Mouse (Mus musculus) bone marrow macrophage, adult 2 months (primary cell): Measurements from ENCODE around the gene Srsf5. TPM values are rescaled to one million over a fixed set of nuclear protein-coding genes. Genes with fewer than 3 reads are reported as not detected.

Experiments used
- H3K27ac ChIP-seq: 2 replicates; pipeline ENCODE4 v1.5.1; 2012; ENCODE audit warnings: low read depth, low read length; ENCODE audit not compliant: insufficient read depth
- H3K4me1 ChIP-seq: 2 replicates; pipeline ENCODE4 v1.6.1; 2012; ENCODE audit warnings: low read length; ENCODE audit not compliant: control insufficient read depth, insufficient read depth
- H3K4me3 ChIP-seq: 2 replicates; pipeline ENCODE4 v1.5.1; 2012; ENCODE audit warnings: mild to moderate bottlenecking, low read length, moderate library complexity; ENCODE audit not compliant: insufficient read depth
- CTCF ChIP-seq: IDR thresholded peaks from 2 replicates; pipeline ENCODE4 v1.5.1; 2012; ENCODE audit warnings: low read depth, mild to moderate bottlenecking, low read length, moderate library complexity
- POLR2A ChIP-seq: IDR thresholded peaks from 2 replicates; pipeline ENCODE4 v1.6.1; 2012; ENCODE audit warnings: mild to moderate bottlenecking, low read depth, low read length, borderline replicate concordance
- polyA plus RNA-seq: library from polyadenylated mRNA; stranded (reverse); fragments of >200 nt; gene quantifications from 2 replicates; pipeline ENCODE4 v1.2.4, GENCODE M21; 2012; ENCODE audit not compliant: missing spikeins, insufficient read depth, insufficient read length

Srsf5 gene
- polyA plus RNA-seq, 1 experiment: 556 TPM

DNA sequence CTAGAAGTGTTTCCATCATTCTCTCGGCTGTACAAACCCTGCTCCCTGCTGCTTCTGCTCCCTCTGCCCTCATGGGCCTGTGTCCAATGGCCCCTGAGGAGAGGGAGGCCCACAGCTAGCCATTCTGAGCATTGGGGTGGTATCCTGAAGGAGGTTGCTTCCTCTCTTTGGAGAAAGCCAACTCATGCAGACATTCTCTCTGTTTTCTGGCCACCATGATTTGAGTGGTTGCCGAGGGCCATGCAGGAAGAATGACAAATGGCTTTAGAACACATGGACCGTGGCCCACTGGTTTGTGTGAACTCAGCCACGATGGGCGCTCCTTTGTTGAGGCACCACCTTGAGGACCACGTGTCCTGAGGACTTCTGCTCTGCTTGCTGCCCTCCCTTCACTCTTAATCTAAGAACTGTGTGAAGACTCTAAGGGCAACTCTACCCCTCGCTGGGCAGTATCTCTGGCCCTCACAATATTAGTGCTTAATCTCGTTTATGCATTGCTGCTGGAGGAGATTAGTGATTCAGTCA, 24.9 kb downstream of the Srsf5 start:
- H3K27ac ChIP-seq: no peak overlapping the region
- H3K4me3 ChIP-seq: no peak overlapping the region
- TF ChIP-seq POLR2A: no peak
- TF ChIP-seq CTCF: no peak
- H3K4me1 ChIP-seq: no peaks in the 10 kb centered on the region

DNA sequence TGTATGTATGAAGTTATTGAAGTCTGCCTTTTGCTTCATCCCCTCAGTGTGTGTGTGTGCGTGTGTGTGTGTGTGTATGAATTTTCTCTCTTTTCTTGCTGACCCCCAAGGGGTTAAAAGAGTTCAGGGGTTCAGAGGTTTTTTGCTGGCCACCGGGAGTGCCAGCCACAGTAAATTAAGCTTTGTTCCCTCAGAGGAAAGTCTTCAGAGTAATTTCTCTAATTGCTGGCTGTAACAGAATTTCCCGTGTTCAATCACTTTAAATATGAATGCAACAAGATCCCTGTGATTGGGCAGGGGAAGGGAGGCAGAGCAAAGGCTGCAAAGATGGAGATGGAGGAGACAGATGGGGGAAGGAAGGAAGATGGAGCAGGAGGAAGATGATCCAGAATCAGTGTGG, 26.5 kb downstream of the Srsf5 start:
- TF ChIP-seq CTCF (no peak), POLR2A (no peak)

DNA sequence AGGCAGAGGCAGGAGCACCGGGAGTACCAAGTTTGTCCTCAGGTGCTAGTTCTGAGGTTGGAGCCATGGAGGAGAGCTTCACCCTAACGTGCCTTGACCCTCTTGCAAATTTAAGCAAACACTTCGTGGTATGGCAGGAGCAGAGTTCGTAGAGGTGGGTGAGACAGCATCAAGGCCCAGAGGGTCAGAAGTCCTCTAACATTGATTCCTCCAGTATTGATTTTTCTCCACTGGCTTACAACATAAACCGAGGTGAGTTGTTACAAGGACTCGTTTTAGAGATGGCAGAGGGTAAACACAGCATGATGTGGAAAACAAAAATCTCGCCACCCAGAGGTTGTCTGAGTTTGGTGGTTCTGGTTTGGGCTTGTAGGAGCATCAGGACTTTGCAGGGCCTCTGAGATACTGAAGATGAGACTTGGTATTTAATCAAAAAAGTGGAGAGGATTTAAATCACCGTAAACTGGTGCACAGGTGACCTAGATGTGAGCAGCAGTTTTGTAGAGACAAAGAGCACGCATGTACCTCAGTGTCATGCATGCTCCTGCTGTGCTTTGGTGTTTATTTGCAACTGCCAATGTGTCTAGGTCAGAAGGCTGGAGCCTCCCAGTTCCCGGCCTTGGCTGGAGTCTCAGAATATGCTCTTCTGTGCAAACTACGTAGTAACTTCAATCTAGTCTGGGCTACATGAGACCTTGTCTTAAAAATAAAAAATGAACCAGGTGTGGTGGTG, 30.8 kb downstream of the Srsf5 start:
- Histone ChIP-seq H3K27ac (no peak overlapping the region), H3K4me1 (no peaks in the 10 kb centered on the region), H3K4me3 (no peak overlapping the region)
- TF ChIP-seq CTCF: no peak
- no peak for TF ChIP-seq POLR2A

More for the DNA sequence above, 26.5 kb downstream of the Srsf5 start:
- Histone ChIP-seq H3K4me3 (no peak overlapping the region), H3K27ac (no peak overlapping the region), H3K4me1 (no peaks in the 10 kb centered on the region)

DNA sequence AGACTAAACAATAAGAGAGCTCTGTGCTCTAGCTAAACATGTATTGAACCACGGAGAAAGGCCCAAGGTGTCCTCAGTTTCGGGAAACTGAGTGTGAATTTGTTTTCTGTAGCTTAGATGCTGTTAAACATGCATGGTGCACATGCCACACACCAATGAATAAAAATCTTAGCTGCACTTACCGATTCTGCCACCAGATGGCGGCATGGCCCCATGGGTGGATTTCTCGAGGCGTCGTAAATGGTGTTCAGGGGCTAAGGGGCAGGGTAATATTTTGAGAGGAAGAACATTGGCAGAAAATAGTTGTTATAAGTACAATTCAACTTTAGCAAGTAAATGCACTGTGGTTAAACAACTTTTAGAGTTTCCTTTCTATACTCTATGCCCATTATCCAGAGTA, 37.0 kb downstream of the Srsf5 start:
- Histone ChIP-seq H3K27ac (no peak overlapping the region), H3K4me3 (no peak overlapping the region), H3K4me1 (no peaks in the 10 kb centered on the region)
- TF ChIP-seq POLR2A (no peak), CTCF (peak; percentile 97)

DNA sequence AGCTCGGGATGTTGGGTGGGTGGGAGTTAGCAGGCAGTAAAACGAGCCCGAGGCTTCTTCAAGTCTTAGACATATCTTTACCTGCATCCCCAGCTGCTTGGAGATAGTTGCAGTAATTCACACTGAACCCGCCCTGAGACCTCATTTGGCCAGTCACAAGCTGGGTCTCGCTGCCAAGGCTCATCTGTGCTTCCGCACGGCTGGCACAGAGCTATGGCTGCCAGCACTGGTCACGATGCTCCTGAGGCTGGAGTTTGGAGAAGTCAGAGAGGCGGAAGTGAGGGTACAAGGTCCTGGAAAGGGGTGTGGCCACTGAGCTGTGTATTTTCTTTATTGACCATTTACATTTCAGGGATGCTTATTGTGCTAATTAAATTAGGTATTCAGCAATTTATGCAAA, 38.4 kb downstream of the Srsf5 start:
- H3K27ac ChIP-seq: no peak overlapping the region
- TF ChIP-seq CTCF (no peak), POLR2A (no peak)
- no peaks in the 10 kb centered on the region for H3K4me1 ChIP-seq
- no peak overlapping the region for H3K4me3 ChIP-seq

DNA sequence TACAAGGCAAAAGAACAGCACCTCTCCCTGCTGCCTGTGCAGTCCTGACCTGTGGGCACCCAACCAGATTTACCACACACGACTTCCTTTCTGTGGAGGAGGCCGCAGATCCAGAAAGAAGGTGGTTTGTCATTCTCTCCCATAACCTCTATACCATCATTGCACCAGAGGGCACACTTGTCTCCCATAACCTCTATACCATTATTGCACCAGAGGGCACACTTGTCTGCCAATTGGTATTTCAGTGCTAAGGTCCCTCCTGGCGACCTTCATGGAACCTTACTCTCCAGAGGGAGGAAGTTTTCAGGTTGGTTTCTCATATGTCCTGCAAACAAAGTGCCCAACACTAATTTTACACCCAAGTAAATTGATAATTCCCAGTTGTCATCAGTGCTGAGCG, 41.3 kb downstream of the Srsf5 start:
- Histone ChIP-seq H3K4me1 (no peaks in the 10 kb centered on the region), H3K4me3 (no peak overlapping the region), H3K27ac (no peak overlapping the region)
- TF ChIP-seq CTCF (no peak), POLR2A (no peak)

DNA sequence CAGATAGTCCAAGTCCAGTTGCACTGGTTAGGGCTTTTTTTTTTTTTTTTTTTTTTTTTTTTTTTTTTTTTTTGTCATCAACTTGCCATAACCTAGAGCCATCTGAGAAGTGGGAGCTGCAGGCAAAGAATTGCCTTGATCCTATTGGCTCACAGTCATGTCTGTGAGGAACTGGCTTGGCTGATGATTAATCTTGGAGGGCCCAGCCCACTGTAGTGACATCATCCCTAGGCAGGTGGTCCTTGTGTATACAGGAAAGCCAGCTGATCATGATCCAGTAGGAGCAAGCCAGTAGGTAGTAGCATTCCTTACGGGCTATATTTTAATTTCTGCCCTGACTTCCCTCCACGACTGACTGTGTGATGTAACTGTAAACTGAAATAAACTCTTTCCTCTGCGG, 43.0 kb downstream of the Srsf5 start:
- no peak for TF ChIP-seq POLR2A
- TF ChIP-seq CTCF: no peak
- H3K27ac ChIP-seq: no peak overlapping the region
- no peak overlapping the region for H3K4me3 ChIP-seq
- H3K4me1 ChIP-seq: no peaks in the 10 kb centered on the region

DNA sequence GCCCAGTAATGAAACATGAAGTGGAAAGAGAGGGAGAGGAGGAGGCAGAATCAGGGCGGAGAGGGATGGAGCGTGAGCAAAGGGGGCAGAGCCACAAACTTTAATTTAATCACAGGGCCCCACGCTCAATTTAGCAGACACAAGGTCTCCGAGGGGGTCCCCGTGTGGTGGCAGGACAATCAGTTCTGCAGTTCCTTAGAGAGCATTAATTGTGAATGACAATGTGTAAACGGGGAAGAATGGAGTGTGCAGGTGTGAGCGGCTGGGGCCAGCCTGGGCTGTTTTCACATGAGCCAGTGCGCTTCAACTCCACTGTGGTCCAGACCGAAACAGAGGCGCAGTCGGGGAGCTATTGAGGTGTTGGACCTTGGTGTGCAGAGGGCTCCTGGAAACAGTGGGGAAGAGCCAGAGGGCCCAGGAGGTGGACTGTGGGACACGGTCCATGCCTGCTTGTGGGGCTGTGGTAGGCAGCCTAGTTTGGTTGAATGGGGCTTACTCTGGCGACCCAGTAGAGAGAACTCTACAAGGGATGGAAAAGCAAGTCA, 45.7 kb downstream of the Srsf5 start:
- Histone ChIP-seq H3K27ac (no peak overlapping the region), H3K4me1 (peaks cover 8% of the 10 kb centered on the region), H3K4me3 (no peak overlapping the region)
- no peak for TF ChIP-seq POLR2A
- TF ChIP-seq CTCF: no peak

DNA sequence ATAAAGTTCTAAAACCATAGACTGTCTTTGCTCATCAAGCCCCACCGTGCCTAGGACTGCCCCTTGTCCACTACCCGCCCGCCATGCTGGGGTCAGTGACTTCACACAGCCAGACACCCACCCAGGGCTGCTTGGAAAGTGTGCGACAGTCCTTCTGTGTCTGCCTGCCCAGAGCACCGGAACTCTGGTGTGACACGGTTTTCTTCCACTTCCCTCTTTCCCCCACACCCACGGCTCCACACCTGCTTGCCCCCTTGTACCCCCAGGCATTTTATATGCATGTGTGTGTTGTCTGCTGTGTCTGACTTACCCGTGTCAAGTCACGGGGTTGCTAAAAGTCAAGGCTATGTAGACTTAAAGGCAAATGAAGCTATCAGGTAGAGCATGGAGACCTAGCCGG, 46.5 kb downstream of the Srsf5 start:
- H3K4me1 ChIP-seq: peaks cover 8% of the 10 kb centered on the region
- TF ChIP-seq CTCF (no peak), POLR2A (no peak)
- H3K27ac ChIP-seq: no peak overlapping the region
- H3K4me3 ChIP-seq: no peak overlapping the region

DNA sequence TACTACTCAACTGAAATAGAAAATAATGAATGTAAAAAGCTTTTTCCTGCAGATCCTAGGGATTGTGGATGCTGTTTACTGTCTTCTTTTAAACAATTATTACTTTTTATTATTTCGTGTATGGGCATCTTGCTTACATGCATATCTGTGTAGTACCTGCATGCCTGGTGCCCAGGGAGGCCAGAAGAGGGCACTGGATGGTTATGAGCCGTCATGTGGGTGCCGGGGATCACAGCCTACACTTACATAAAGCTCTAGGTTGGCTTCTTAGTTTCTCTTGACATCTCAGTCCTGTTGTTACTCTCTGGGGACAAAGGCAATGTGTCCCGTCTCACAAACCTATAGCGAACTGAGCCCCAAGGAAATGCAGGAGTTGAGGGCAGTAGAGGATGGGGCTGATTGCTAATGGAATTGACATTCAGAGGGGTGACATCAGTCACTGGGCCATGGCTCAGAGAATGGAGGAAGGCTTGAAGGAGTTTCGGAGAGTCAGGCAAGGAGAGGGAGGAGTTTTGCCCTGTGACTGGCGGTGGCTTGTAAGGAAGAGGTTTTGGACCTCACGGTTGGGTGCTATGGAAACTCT, 47.3 kb downstream of the Srsf5 start:
- Histone ChIP-seq H3K27ac (no peak overlapping the region), H3K4me1 (peaks cover 8% of the 10 kb centered on the region), H3K4me3 (no peak overlapping the region)
- TF ChIP-seq POLR2A: no peak
- no peak for TF ChIP-seq CTCF
